Mouse (Mus musculus) c-Kit-positive CD71-positive TER-119-negative erythroid progenitor cells, embryonic 14.5 days (primary cell): ENCODE measurements around the gene A430078G23Rik.
A peak's percentile ranks its signal among the peaks of the same experiment; 100 is the strongest.

Experiments used
- DNase-seq: peaks from one replicate; pipeline ENCODE4 v3.0.0-alpha.2; 2013; ENCODE audit warnings: low read depth

The A430078G23Rik gene

DNA sequence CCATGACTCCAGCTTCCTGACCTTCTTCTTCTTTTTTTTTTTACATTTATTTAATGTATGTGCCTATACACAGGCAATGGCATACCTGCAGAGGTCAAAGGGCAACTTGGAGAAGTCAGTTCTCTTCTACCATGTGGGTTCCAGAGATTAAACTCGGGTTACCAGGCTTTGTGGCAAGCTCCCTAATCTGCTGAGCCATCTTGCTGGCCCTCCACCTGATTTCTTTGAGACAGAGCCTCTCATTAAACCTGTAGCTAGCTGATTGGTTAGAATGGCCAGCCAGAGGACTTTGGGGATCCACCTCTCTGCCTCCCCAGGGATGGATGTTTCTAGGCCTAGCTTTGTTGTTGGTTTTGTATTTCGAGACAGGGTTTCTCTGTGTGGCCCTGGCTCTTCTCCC lies 57.9 kb downstream of the A430078G23Rik start:
- peak; percentile 68 for DNase-seq

DNA sequence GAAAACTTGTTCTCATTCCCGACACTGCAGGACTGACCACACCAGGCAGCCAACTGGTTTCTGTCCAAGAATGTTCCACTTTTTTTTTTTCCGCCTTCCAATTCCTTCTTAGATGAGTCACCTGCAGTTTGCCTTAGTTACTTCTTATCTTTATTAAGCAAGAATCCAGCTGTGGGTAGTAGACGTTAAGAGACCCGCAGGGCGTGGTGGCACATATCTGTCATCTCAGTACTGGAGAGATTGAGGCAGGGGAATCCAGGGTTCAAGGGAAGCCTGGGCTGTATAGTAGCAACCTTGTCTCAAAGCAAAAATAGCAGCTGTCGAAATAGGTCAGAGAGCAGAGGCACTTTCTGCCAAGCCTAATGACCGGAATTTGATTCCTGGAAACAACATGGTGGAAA lies 58.7 kb downstream of the A430078G23Rik start:
- peak; percentile 78 for DNase-seq

DNA sequence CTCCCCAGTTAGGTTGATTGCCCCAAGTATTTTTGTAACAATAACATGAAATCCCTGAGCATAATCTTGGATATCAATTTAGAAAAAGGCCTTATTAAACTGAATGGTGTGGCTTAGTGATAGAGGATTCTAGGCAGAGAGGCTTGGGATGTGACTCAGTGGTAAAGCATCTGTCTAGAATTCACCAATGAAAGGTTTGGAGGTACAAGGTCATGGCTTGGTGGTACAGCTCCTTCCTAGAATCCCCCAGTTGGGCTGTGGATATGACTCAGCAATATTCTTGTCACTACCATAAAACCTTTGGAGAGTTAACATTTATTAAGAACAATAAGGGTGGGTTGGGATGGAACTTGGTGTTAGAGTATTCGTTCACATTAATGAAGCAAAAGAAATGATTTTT lies 59.6 kb downstream of the A430078G23Rik start:
- DNase-seq: no peak

DNA sequence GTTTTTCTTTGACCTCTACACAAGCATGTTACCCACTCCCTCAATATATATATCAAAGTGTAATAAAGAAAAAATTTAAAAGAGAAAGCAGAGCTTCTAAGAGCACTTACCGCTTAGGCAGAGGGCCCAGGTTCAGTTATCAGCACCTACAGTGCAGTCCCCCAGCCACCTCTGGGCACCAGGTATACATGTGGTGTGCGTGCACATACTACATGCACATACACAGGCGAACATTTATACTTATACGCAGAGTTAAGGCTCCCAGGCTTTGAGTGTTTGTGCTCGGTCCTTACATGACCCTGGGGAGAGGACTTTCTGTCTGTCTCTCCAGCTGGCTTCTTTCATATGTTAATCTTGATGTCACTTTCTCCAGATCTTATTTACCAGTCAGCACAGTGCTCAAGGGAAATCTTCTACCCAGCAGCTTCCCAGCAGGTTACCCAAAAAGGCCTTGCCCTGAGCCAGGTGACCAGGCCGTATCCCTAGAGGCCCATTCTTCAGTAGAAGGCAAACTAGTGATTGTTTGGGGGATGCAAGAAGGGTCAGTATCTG lies 61.5 kb downstream of the A430078G23Rik start:
- no peak for DNase-seq

DNA sequence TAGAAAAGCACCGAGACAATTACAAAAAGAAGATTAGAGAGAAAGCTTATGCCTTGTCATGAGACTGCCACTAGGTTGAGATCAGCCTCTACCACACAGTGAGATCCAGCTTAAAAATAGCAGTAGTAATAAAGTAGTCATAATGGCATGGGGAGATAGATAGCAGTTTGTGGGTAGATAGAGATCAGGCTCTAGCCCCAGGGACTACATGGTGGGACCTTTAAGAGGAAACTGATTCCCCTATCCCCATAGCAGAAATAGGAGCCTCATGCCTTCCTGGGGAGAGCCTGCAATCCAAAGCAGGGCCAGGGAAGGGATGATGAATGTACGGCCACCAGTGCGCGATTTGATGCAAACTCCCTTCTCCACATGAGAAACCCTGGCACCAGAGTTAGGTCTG lies 62.0 kb downstream of the A430078G23Rik start:
- DNase-seq: no peak

DNA sequence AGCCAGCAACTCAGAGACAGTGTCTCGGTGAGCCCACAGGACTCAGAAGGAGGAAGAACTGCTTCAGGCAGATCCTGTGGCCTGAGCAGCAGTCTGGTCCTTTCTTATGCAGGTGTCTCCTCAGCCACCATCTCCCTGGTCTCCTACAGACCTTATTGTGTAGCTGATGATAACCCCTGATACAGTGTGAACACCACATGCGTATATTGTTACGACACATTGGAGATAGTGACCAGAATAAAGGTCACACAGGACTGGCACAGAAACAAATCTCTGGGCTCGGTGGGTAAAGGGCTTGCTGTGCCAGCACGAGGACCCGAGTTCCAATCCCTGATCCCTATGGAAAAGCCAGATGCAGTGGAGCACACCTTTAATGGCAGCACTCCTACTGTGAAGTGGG lies 62.4 kb downstream of the A430078G23Rik start:
- DNase-seq: no peak

DNA sequence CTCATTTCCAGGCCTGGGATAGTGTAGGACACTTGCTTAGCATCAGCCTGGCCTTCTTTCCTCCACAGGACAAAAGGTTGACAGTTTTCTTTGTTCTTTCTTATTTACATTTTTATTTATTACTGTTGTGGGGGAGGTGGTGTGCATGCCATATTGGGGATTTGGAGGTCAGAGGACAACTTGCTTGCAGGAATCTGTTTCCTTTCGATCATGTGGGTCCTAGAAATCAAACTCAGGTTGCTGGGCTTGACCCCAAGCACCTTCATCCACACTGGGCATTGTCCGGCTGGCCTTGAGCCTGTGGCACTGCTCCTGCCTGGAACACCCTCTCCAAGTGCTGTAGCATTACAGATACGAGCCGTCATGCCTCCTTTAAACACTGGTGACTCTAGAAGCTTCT lies 63.6 kb downstream of the A430078G23Rik start:
- no peak for DNase-seq

DNA sequence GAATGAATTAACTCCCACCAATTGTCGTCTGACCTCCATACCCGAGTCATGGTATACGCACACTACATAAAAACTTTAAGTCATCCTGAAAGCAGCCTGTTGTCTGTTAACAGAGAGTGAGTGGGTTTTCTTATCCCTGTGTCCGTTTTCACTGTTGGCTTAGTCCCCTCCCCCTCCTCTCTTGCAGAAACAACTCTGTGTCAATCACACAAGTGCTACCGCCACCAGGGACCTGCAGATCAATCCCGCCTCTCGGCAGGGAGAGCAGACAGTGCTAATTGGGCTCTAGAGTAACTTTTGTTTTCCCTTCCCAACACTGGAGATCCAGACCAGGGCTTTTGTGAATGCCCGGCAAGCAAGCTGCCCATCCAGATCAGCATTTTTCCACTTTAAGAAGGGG lies 64.2 kb downstream of the A430078G23Rik start:
- no peak for DNase-seq

DNA sequence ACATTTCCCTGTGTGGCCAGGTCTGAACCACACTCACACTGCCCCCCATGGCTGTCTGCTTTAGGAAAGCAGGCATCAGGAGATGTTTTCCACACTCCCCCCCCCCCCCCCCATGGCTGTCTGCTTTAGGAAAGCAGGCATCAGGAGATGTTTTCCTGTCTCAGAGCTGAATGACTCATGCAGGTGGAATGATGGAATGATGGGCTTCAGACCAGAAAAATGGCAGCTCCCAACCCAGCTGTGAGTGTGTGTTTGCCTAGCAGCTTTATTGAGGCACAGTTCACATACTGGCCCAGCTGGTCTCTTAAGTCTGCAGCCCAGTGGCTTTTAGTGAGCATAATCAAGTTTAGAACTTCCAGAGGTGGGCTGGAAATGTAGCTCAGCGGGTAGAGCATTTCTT lies 64.9 kb downstream of the A430078G23Rik start:
- no peak for DNase-seq

DNA sequence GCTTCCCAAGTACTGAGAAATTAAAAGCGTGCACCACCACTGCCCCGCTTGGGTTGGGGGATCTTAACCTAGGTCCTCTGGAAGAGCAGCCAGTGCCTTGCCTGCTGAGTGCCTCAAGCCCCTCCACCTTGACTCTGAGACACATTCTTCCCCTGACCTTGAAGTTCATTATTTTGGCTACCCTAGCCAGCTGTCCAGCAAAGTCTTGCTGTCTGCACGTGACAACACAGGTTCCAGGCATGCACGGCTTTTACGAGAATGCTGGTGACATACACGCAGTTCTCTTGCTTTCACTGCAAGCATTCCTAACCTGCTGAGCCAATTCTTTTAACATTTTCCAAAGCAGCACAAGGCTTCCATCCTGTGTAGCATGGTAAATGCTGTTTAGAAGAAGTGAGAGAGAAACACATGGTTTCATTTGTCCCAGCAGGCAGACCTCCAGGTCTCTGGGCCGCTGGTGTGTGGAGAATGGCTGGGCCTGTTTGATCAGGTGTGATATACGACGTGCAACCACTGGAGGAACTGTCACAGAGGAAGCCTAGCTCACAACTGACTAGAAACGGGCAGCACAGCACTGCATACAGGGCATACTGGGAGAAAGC lies 67.0 kb downstream of the A430078G23Rik start:
- no peak for DNase-seq

DNA sequence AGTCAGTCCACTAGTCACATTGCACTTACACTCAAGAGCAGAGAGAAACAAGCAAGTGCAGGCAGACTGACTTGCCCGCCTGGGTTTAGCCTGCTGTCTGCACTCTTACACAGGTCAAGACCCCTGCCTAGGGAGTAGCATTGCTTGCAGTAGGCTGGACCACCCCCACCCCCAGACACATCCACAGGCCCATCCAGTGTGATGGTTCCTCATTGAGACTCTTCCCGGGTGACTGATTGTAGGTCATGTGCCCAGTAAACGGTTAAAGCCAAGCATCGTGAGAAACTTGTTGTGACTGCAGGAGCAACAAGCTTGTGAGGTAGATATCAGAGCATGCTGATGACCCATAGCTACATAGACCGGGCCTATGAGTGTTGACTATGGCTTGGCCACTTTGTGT lies 68.3 kb downstream of the A430078G23Rik start:
- no peak for DNase-seq

DNA sequence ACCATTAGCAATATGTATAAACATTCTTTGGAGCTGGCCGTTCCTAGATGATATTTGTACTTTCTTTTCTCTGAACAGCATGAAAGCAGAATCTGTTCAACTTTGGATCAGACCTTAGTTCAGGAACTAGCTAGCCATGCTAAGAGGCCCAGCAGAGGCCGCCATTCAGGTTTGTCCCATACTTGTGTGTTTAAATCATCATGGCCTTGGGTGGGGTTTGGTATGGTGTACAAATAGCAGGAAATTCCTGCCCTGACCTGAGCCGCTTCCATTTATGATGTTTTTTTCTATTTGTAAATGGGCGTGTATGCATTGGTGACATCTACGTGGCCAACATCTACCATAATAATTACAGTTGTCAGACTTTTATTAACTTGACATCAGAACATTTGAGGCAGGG lies 72.0 kb downstream of the A430078G23Rik start:
- DNase-seq: no peak

DNA sequence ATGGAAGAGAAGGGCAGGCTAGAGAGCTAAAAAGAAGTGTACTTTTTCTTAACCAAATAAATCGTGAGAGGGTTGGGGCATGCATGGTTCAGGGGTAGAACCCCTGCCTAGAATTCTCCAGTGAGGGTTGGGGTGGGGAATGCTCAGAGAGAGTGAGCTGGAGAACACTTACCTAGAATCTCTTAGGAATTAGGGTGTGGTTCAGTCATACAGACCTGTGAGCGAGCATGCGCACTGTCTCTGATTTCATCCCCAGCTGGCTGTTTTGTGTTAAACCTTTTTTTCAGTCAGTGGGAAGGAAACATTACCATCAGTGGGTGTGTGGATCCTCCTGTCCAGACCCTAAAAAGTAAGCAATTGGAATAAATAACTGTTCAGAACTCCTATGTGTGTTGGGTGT lies 73.0 kb downstream of the A430078G23Rik start:
- DNase-seq: no peak

DNA sequence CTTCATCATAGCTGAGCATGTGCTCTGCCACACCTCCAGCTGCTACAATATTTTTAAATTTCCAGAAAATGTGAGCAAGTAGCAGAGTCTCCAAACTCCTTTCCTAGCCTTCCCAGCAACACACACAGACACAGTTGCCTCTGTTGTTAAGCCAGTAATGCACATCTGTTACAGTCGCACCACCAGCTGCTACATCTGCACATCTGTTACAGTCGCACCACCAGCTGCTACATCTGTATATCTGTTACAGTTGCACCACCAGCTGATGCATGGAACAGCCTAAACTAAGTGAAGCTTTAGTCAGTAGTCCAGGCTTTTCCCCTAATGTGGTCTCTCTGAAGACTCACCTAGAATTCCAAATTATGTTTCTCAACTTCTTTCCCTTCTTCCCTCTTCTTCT lies 75.2 kb downstream of the A430078G23Rik start:
- no peak for DNase-seq

DNA sequence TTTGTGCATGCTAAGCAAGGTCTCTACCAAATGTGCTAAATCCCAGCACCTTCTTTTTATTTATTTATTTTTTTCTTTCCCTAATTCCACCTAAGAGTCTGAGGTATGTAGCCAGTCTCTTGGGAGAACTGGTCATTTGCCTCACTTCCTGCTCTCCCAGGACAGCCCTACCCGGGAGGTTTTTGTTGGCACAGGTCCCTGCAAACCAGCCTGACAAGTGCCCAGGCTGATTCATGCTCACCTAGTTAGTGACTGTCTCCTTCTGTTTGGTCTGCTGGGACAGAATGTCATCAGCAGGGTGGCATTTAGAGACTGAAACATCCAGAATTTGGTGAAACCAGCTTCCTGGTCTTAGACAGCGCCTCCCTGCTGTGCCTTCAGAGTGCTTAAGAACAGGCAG lies 76.8 kb downstream of the A430078G23Rik start:
- no peak for DNase-seq

DNA sequence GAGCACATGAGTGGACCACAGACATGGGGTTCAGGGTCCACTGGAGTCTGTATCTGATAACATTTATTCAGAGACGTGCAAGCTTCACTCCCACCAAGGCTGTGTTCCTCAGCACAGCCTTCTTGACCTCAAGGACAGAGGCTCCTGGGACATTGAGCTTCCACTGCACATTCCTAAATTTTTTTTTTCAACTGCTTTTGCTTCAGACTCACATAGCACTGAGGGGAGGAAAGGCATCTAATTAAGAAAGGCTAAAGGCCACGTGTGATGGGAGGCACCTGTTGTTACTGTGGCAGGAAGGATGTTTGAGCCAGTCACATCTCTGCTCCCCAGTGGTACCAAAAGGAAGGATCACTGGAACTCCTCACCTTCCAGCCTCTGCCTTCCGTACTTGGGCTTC lies 77.9 kb downstream of the A430078G23Rik start:
- no peak for DNase-seq

DNA sequence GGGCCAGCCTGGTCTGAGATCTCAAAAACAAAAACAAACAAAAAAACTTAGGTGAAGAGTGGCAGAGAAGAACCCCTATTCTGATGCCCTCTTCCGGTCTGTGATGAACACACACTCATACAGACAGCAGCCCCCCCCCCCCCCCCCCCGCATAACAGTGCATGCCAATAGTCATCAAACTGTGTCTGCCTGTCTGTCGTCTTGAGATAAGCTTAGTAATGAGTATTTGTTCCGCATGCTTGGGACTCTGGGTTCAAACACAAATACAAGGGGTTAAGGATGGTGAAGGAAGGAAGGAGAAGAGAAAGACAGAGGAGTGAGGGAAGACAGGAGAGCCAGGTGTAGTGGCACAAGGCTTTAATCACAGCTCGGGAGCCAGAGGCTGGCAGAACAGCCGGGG lies 83.3 kb downstream of the A430078G23Rik start:
- DNase-seq: no peak

DNA sequence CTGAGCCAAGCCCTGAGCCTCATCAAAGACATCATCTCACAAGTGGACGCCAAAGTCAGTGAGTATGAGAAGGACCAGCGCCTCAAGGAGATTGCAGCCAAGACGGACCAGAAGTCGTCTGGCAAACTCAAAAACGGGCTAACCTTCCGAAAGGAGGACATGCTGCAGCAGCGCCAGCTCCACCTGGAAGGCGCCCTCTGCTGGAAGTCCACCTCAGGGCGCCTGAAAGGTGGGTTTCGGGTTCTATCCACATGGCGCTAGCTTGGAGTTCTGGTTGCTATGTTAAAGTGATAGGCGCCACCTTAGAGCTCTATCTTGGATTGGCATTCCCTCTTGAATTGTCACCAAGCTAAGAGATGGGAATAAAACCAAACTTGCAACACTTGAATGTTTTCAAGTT lies 86.3 kb downstream of the A430078G23Rik start:
- DNase-seq: no peak
